Mouse (Mus musculus): ENCODE data around the gene Kif12. TPM values are rescaled to one million over a fixed set of nuclear protein-coding genes. Genes with fewer than 3 reads are reported as not detected.

The Kif12 gene
- not detected for polyA plus RNA-seq (2017; shearing (Covaris generic))

GRCm38 (mm10) chr4:63171969-63172685, at the start of gene Kif12:
Kif12 (minus strand) TSS chr4:63172131.
- ATAC-seq = no peak

DNA sequence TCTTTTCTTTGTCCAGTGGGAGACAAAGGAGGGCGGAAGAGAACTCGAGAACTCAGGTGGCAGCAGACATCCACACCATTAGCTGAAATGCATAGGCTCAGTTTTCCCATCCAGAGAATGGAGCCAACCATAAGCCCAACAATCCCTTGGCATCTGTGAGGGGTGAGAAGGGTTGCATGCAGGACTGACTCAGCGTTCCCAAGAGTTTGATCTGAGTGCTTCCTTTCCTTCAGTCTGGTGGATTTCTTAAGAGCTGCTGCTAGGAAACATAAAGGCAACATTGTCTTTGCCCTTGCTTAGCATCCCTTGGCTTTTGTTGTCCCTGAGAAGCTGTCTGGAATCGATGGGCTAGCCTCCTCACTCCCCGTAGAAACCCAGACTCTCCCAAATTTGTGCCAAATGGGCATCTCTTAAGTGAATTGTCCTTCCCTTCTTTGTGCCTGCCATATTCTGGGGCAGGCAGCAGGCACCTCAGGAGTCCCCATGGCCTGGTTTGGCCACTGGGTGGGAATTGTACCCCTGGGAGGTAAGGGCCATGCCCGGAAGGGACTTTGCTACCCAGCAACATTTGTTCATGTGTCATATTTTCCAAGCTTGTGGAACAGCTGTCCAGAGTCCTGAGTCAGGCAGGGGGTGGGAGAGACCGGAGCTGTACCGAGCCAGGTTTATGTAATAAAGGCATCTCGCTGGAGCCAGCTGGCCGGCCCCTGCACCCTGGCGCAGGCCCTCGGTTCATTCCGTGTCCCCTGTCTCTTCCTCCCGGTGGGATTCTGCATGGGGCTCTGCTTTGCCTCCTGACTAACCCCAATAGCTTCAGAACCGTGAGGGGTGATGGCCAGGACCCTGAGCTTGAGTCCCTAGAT, 49.4 kb upstream of the Kif12 start:
- ATAC-seq = no peak

DNA sequence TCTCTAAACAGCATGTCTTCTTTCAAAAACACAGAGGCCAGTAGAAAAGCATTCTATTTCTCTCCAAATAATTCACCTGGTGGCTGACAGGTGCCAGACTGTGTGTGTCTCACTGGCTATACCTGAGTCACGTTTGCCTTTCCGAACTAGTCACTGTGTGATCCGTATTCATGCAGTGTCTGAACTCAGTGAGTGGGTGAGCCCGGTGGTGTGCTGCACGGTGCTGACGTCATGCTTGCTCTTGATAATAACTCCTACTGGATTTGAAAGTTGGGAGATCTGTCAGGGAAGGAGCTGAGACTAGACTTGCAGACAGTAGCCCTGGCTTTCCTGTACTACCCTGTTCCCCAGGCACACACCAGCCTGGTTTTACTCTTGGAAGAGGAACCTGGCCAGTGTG, 47.7 kb upstream of the Kif12 start:
- no peak for ATAC-seq

- ATAC-seq = no peak
Measured at GRCm38 (mm10) chr4:63219059-63219458, 47.1 kb upstream of the Kif12 start.

DNA sequence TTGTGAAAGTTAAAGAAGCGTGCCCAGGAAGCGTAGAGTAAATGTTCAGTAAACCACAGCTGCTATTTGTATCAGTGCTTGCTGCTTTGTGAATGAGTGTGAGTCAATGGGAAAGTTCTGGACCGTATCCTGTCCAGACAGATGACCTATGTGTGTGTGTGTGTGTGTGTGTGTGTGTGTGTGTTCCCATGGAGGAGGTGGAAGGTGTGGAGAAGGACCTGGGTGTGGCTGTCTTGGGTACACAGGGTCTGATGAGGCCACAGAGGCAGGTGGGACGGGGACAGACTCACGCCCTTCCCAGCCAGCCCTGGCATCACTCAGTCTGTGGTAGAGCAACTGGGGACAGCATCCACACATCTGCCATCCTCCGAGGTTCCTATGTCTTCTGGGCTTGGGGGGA, 45.6 kb upstream of the Kif12 start:
- no peak for ATAC-seq

- no peak for ATAC-seq
Measured at GRCm38 (mm10) chr4:63216566-63216965, 44.6 kb upstream of the Kif12 start.

DNA sequence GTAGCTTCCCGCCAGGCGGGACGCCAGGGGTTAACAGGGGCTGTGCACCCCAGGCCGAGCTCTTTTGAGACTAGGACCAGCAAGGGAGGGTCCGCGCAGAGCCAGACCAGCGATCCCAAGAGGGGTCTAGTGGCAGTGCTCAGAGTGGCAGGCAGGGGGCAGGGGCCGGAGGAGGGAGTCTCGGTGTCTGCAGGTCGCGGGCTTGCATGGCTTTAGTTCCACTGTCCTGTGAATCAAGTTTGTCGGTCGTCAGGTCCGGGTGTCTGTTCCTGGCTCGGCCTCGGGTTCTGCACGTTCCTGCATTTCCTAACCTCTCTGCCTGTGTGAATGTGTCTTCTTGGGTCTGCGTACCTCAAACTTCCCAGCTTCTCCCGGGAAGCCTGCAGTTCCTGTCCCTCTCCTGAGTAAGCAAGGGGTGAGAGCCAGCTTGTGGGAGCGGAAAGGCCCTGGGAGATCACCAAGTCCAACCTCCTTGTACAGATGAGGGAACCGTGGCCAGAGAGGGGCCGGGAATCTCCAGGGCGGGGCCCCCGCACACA, 44.1 kb upstream of the Kif12 start:
- no peak for ATAC-seq

DNA sequence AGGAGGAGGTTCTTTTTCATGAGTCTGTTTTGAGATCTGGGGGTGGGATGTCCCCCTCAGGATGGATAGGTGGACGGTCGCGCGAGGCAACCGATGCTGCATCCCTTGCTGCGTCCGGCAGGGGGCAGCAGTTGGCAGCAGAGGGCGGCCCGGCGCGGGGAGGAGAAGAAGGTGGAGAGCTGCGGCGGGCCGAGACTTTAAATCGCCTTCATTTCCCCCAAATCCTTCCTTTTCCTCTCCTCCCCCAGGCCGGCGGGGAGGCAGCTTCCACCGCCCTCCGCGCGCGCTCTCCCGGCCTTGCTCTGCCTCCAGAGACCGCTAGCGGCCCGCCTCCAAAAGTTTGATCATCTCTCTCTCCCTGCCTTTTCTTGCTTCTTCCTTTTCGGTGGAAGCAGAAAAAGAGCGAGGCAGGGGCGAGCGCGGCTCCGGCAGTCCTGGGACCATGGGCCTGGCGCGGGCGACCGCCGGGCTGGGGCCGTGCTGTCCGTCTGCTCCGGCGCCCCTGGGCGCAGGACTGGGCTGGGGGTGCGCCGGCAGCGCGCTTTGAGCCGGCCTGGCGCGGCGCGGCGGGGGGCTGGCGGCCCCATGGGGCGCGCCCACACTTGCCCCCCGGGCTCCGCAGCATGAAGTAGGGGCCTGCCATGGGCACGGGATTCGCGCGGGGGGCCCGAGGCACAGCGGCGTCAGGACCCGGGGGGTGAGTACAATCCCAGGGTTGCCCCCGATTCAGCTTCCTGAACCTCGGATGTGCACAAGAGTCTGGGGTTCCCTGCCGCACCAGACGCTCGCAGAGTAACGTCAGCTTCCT, 43.5 kb upstream of the Kif12 start:
- peak; percentile 72 for ATAC-seq

DNA sequence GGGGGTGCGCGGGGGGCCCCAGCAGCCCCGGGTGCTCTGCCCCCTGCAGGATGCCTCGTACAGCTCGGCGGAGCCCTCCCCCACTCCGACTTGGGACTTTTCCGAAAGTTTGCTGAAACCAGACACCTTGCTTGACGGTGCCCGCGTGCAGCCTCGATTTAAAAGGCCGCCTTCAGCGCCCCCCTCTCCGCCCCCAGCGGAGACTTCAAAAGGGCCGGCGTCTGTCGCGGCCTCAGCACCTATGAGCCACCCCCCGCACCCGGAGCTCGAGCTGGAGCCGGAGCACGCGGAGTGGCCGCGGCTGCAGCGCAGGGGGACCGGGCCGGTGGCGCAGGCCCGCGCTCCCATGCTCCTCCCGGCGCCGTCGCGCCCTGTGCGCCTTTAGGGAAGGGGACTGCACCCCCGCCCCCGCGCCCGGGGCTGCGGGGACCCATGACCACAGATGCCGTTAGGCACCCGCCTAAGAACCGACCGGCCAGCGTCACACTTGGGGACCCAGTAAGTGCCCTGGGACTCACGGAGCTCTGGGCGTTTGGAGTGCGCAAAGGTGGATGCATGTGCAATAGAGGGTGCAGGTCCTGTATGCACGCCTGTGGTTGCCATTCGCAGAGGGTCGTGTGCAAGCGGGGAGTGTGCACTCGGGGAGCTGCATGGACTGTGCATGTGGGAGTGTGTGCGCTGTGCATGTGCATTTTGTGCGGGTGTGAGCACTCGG, 42.1 kb upstream of the Kif12 start, which contains the start of gene Col27a1:
TSS of gene Col27a1 (plus strand) at position 98 of the 715 bp plus-strand sequence.
- ATAC-seq = no peak

GRCm38 (mm10) chr4:63205583-63205982, 33.7 kb upstream of the Kif12 start:
- no peak for ATAC-seq

GRCm38 (mm10) chr4:63203874-63204273, 31.9 kb upstream of the Kif12 start:
- ATAC-seq = no peak

DNA sequence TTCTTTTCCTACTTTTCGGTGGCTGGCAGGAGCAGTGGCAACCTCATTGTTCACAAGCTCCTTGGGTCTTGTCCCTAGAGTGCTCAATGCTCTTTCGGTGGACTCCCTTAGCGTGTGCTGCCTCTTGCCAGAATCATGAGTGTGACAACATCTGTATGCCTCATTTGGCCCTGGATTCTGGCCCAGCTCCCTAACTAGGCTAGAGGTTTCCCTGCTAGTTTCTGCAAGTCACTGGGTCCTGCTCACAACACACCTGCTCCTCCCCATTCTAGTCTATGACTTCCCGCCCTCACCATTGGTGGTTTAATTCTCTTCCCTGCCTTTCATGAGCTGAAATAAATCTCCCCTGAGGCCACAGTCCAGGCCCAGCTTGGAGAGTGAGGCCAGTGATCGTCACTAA, 27.4 kb upstream of the Kif12 start:
- no peak for ATAC-seq

DNA sequence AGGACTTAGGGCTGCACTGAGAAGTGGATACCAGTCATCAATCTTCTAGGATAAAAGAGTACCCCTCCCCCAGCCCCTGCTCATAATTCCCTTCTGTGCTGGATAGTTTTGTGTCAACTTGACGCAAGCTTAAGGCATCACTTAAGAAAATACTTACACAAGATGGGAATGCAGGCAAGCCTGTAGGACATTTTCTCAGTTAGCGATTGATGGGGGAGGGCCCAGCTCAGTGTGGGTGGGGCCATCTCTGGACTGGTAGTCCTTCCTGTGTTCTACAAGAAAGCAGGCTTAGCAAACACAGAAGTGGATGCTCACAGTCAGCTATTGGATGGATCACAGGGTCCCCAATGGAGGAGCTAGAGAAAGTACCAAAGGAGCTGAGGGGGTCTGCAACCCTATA, 22.4 kb upstream of the Kif12 start:
- no peak for ATAC-seq

DNA sequence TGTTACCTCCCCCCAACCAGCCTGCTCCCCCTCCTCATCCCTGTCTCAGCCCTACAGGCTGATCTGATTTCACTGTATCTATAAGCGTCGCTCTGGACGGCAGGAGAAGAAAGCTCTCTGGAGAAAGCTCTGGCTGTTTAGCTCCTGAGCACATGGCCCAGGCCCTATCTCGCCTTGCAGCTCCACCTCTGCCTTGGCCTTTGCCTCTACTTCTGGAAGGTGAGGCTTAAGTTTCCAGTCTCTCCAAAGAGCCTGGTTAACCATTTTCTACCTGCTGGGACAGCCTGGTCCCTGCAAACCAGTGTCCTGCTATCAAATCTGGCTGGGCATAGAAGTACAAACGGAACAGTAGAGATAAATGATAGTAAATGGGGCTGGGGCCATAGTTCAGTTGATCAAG, 19.7 kb upstream of the Kif12 start:
- ATAC-seq = no peak

DNA sequence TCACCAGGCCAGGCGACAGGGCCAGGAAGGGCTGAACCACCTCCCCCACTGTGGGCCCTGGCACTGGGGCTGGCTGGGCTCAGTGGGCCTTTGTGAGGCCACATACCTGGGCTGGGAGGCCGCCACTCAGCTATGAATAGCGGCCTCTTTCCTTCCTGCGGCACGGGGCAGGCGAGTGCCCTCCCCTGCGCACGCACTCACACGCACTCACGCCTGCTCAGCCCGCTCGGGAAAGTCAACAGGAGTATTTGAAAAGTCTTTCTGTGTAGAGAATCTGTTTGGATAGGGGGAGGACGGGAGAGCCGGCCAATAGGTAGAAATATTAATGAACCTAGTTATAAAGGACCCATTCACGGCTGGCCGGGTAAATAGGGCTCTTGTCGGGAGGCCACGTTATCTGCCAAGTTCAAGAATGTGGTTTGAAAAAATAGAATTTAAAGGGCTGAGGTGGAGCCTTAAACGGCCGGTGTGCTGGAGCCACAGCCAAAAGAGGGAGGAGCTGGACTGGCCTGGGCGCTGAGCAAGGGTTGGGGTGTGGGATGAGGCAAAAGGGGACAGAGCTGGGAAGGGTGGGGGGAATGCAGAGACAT, 14.4 kb upstream of the Kif12 start:
- ATAC-seq = no peak

DNA sequence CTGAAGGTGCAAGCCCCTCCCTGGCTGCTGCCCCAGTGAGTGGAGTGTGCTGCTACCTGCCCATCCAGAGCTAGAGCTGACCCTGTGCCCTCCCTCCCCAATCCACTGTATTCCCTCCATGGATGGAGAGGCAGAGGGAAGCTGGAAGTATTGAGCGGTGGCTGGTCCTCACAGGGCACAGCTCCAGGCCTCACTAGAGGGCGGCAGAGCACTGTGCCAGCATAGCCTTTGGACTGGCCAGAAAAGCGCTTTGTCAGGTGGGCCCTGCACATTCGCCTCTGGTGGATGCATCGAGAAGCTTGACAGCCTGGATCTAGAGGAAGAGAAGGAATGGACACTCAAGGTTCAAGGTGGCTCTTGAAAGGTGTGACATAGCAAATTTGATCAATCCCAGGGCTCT, 9.6 kb upstream of the Kif12 start:
- no peak for ATAC-seq

GRCm38 (mm10) chr4:63171122-63171521, 809 bp downstream of the Kif12 start:
- ATAC-seq = no peak

- ATAC-seq = no peak
Measured at GRCm38 (mm10) chr4:63170061-63170460, 1.9 kb downstream of the Kif12 start.

GRCm38 (mm10) chr4:63166323-63166722, 5.6 kb downstream of the Kif12 start:
- no peak for ATAC-seq

- no peak for ATAC-seq
Measured at GRCm38 (mm10) chr4:63165636-63166035, 6.3 kb downstream of the Kif12 start.

GRCm38 (mm10) chr4:63158961-63159592, 12.9 kb downstream of the Kif12 start:
- ATAC-seq = no peak
